ENCODE assay signal across 8 mouse cellular contexts in the genomic region with DNA sequence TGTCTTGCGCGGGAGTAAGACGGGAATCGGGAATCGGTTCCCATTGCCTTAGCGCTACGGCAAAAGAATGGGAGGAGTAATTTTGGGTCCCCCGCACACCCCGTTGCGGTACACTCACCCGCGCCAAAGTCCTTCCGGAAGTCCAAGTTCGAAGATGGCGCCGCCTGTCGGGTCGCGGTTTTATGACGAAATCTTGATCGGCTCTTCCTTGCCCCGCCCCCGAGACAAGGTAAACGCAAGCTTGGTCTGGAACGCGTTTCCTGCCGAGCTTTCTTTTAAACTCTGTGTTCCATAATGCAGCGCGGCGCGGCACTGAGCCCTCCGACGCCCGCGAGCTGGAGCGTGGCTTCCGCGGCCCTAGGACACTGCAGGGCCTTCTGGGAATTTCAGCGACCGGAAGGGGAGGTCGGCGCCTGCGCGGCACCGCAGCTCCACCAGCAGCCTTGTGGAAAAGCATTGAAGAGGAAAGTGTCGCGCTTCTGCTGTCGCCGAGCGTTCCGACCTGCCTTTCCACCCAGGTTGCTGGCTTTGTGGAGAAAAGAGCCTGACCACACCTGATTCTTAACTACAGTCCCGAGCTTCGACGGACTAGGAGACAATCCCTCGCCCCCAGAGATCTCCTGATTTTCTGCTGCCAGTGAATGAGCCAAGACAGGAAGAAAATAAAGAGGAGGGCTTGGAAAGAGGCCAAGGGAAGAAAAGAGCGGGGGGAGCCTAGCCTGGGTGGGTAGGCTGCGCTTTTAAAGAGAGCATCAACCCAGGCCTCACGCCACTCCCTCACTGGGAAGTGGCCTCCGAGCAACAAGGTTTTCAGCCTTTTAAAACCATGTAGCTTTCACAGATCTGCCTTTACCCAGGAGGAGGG. TPM values are rescaled to one million over a fixed set of nuclear protein-coding genes. Genes with fewer than 3 reads are reported as not detected.
DNase-seq lines count a peak whose midpoint lies in the region; ATAC-seq lines count a peak whose summit lies in the region.

A gene (minus strand): TSS at position 146 of the 865 bp plus-strand sequence.
A gene (minus strand): TSS at position 379 of the 865 bp plus-strand sequence.

- peak; percentile 86 for ATAC-seq in megakaryocyte progenitor cell, adult 5-6 weeks (replicated peaks; ENCODE audit: poor library complexity)

- DNase-seq in adipocyte (ENCODE audit: low spot score) = peak; percentile 97
- peak; percentile 97 for DNase-seq in embryo, embryonic 10 days (ENCODE audit: low spot score)
- DNase-seq in gastrocnemius, postnatal 10 days = peak; percentile 94
- peak; percentile 99 for DNase-seq in induced T-regulatory cell, adult 2 months (ENCODE audit: low read depth)
- peak; percentile 95 to 98 for DNase-seq in left cerebral cortex, adult 9 months (ENCODE audit: low spot score in 2 of 2)
- peak; percentile 97 for DNase-seq in right cerebral cortex, postnatal 14 days
- DNase-seq in urinary bladder, postnatal 36 days (ENCODE audit: low spot score in 2 of 2) = peak; percentile 89 to 91

RNA-seq across cellular contexts. Expression of the first gene that starts in this region (rescaled TPM):
- total RNA-seq in gastrocnemius, postnatal 10 days (2021) = 1 to 10 TPM in 1 of 2 experiments, under 1 TPM in 1; 0.35 to 1.2 TPM
- total RNA-seq in megakaryocyte progenitor cell, adult 5-6 weeks (2015) = 0.35 and 0.59 TPM in 2 replicates
- 0.10 TPM in 1 of 2 replicates, not detected in the other for total RNA-seq in megakaryocyte progenitor cell, adult 5-6 weeks (2017)

RNA-seq across cellular contexts. Expression of the second gene that starts in this region (rescaled TPM):
- total RNA-seq in gastrocnemius, postnatal 10 days (2021) = 10 to 100 TPM; 30.7 to 37.4 TPM
- total RNA-seq in megakaryocyte progenitor cell, adult 5-6 weeks (2015) = 72.1 and 83.7 TPM in 2 replicates
- total RNA-seq in megakaryocyte progenitor cell, adult 5-6 weeks (2017) = 46.9 and 63.5 TPM in 2 replicates

Comparison
In these comparisons a context has a peak if more than half of its experiments do, and no peak if none do; other contexts are left out.
1. Peak in every context shown above with its lines: DNase-seq and ATAC-seq.